Mouse (Mus musculus) lung, embryonic 16.5 days (tissue): Measurements from ENCODE around the gene Lyz1. TPM values are rescaled to one million over a fixed set of nuclear protein-coding genes. Genes with fewer than 3 reads are reported as not detected.
"Not testable (repeated sequence)": the region's sequence is repeated elsewhere in the genome, so short reads cannot be mapped to it uniquely, and the experiment has no call there.

Experiments used
- ATAC-seq: fragments of 200-750 bp; cut with Nextera tagmentation; 2 replicates; pipeline ENCODE4 v1.8.0; 2017; ENCODE audit warnings: low read depth, mild to moderate bottlenecking, moderate library complexity
- H3K27ac ChIP-seq: fragments of 300-500 bp; sonication (generic); 2 replicates; pipeline ENCODE4 v1.5.1; 2014; ENCODE audit warnings: mild to moderate bottlenecking, control low read depth, low read length
- H3K27me3 ChIP-seq: fragments of 300-500 bp; sonication (generic); 2 replicates; pipeline ENCODE4 v1.6.1; 2014; ENCODE audit warnings: low read depth, low read length, mixed read lengths; ENCODE audit not compliant: control insufficient read depth, insufficient read depth
- H3K36me3 ChIP-seq: fragments of 300-500 bp; sonication (generic); 2 replicates; pipeline ENCODE4 v1.6.1; 2014; ENCODE audit warnings: low read length; ENCODE audit not compliant: control insufficient read depth, insufficient read depth
- H3K4me1 ChIP-seq: fragments of 300-500 bp; sonication (generic); replicated peaks from 2 replicates; pipeline ENCODE4 v1.6.1; 2014; ENCODE audit warnings: low read length, mixed read lengths; ENCODE audit not compliant: control insufficient read depth, insufficient read depth
- H3K4me2 ChIP-seq: fragments of 300-500 bp; sonication (generic); 2 replicates; pipeline ENCODE4 v1.6.1; 2014; ENCODE audit warnings: low read depth, low read length, control low read depth
- H3K4me3 ChIP-seq: fragments of 300-500 bp; sonication (generic); 2 replicates; pipeline ENCODE4 v1.5.1; 2014; ENCODE audit warnings: mild to moderate bottlenecking, low read length, control low read depth
- H3K9ac ChIP-seq: fragments of 300-500 bp; sonication (generic); 2 replicates; pipeline ENCODE4 v1.6.1; 2014; ENCODE audit warnings: low read length, control low read depth
- H3K9me3 ChIP-seq: fragments of 300-500 bp; sonication (generic); 2 replicates; pipeline ENCODE4 v1.6.1; 2016; ENCODE audit warnings: low read length; ENCODE audit not compliant: control insufficient read depth
- WGBS: fragments of 180-500 bp; shearing (Covaris S2); extraction: QIAGEN DNeasy Blood & Tissue Kit; methylation state at CpG from one replicate; pipeline ENCODE4 v1.1.7; 2014; 5-methylcytosine and 5-hydroxymethylcytosine counted together
- polyA plus RNA-seq: library from polyadenylated mRNA; unstranded; fragments of >200 nt; fragmentation: Nextera tagmentation; extraction: Ambion mirVana; gene quantifications from 2 replicates; pipeline ENCODE4 v1.2.1, GENCODE M21; 2015

The Lyz1 gene
- polyA plus RNA-seq, 1 experiment from 2014 or later: 2.5 TPM

DNA sequence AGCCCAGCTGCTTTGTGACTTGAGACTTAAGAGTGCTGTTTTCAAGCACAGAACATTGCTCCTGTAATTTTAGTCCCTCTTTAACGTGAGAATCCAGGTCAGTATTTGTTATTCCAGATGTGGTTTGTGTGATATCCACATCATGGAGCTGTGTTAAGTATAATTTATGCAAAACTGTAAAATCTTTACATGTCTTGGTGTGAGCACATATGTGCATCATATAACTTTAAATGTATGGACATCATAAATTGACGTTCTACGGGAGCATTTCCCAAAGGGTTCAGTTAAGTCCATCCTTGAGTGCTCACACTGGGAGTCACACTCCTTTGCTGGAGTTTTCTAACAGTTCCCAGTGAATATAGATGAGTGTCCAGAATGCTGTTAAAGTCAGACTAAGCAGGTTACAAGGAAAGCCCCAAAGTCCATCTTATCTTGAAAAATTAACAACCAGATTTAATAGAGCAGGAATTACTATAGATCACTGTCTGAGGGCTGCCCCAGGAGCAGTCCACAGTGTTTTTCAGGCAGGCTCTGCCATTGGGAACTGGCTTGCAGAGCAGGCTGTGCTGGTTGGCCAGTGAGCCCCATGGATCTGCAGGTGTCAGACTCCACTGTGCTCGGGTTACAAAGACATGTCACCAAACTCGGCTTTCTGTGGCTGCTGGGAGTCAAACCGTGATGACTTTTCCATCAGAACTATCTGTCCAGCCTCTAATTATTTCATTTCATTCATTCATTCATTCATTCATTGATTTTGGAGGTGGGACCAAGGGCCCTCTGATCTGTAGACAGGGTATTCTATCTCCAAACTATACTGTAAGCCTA is 2.4 kb downstream of the Lyz1 start:
- ATAC-seq: no peak
- H3K36me3 ChIP-seq: no peaks in the 10 kb centered on the region
- no peak overlapping the region for H3K27ac ChIP-seq
- H3K4me2 ChIP-seq: no peak overlapping the region
- WGBS: 42% methylated on average over 6 of the region's 6 CpGs
- H3K4me3 ChIP-seq: no peak overlapping the region
- H3K9ac ChIP-seq: no peak overlapping the region
- H3K9me3 ChIP-seq: no peaks in the 10 kb centered on the region
- no peaks in the 10 kb centered on the region for H3K27me3 ChIP-seq
- no peaks in the 10 kb centered on the region for H3K4me1 ChIP-seq

- not testable (repeated sequence) for ATAC-seq, H3K27me3 ChIP-seq, H3K4me2 ChIP-seq, H3K9ac ChIP-seq, H3K36me3 ChIP-seq, H3K4me3 ChIP-seq, H3K9me3 ChIP-seq, H3K4me1 ChIP-seq, H3K27ac ChIP-seq
- 61% methylated on average over 5 of the region's 5 CpGs for WGBS
These were observed 3.6 kb downstream of the Lyz1 start for GRCm38 (mm10) chr10:117289034-117289505.

DNA sequence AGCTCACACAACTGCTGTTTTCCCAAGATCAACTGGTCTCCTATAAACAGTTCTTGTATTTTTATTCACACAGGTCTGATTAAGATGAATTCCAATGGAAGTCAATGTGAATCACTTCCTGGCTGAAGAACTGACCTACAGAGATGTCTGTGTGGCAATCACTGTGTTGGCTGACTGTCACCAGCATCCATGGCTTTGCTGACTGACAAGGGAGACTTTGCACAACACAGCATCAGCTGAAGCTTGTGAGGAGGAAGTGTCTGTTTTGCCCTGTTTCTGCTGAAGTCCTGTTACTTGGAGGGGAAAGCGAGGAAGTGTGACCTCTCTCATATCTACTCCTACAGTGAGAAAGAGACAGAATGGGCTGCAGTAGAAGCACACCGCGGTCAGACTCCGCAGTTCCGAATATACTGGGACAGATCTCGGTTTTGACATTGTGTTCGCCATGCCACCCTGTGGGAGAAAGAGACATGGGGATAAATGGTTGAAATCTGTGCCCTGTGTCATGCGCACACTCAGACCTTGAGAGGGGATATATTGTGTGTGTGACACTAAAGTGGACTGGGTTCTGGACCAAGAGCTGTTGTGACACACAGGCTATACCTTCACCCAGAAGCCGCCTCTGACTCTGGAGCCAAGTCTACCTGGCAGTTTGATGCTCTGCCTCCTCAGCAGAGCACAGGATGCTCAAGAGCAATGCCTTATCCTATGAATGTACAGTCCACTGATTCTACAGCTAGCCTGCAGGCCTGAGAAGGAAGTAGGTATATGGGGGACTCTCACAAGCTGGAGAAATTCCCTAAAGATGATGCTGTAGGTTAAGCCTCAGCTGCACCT is 4.3 kb downstream of the Lyz1 start:
- no peaks in the 10 kb centered on the region for H3K36me3 ChIP-seq
- 89% methylated on average over 9 of the region's 9 CpGs for whole genome bisulfite sequencing

DNA sequence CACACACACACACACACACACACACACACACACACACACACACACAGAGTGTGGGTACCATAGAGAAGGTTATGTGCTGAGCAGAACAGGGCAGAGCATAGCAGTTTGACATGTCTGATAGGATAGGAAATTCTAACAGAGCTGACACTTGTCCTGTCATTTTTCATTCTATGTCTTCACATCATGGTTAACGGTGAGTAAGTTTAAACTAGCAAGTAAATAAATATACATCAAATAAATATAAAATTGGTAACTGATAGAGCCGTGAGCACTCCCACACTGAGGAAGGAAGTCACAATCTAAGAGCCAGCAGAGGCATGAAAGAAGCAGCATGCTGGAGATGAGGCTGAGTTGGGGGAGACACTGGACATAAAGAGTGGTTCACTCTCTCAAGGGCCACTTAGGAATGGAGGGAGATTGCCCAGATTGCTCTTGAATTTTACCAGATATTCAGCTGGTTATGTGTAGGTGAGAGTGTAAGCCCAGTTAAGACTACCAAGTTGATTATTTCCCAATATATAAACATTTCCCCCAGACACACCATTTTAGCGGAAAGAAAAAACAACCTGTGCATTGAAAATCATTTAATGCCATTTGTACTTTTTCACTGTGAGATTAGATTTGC is 5.3 kb downstream of the Lyz1 start:
- no peak for ATAC-seq
- H3K9me3 ChIP-seq: no peaks in the 10 kb centered on the region
- no peaks in the 10 kb centered on the region for H3K27me3 ChIP-seq
- H3K4me1 ChIP-seq: no peaks in the 10 kb centered on the region
- no peak overlapping the region for H3K4me2 ChIP-seq
- WGBS: 53% methylated on average over 3 of the region's 3 CpGs
- H3K9ac ChIP-seq: no peak overlapping the region
- no peak overlapping the region for H3K27ac ChIP-seq
- no peaks in the 10 kb centered on the region for H3K36me3 ChIP-seq
- H3K4me3 ChIP-seq: no peak overlapping the region

More for the DNA sequence above, 4.3 kb downstream of the Lyz1 start:
- H3K27me3 ChIP-seq: no peaks in the 10 kb centered on the region
- H3K4me2 ChIP-seq: no peak overlapping the region
- no peak overlapping the region for H3K4me3 ChIP-seq
- H3K4me1 ChIP-seq: no peaks in the 10 kb centered on the region
- ATAC-seq: no peak
- H3K9ac ChIP-seq: no peak overlapping the region
- H3K9me3 ChIP-seq: no peaks in the 10 kb centered on the region
- no peak overlapping the region for H3K27ac ChIP-seq

GRCm38 (mm10) chr10:117286366-117286970 is 6.2 kb downstream of the Lyz1 start:
- Histone ChIP-seq H3K36me3 (no peaks in the 10 kb centered on the region), H3K27ac (no peak overlapping the region), H3K9ac (no peak overlapping the region), H3K4me1 (no peaks in the 10 kb centered on the region), H3K4me3 (no peak overlapping the region), H3K9me3 (no peaks in the 10 kb centered on the region), H3K4me2 (no peak overlapping the region), H3K27me3 (no peaks in the 10 kb centered on the region)
- ATAC-seq: no peak
- 75% methylated on average over 6 of the region's 6 CpGs for WGBS

DNA sequence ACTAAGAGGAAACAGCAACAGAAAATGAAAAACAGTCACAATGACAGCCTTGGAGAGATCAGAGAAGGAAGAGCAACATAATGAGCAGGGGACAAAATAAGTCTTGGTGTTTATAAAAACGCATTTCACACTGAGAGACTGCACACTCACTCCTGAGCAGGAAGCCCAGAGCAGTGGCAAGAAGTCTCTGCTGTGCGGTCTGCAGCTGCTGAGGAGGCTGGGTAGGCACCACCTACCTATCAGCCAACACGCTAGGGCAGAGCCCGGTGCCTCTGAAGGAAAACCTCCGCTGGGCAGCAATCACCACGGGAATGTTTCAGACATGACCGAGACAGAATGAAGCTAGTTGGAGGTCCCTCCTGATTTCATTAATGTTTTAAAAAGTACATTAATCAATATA is 7.1 kb downstream of the Lyz1 start:
- H3K4me2 ChIP-seq, H3K36me3 ChIP-seq, H3K27ac ChIP-seq, H3K9me3 ChIP-seq, H3K4me3 ChIP-seq, ATAC-seq, H3K9ac ChIP-seq, H3K4me1 ChIP-seq, H3K27me3 ChIP-seq: not testable (repeated sequence)
- 53% methylated on average over 3 of the region's 7 CpGs for WGBS

DNA sequence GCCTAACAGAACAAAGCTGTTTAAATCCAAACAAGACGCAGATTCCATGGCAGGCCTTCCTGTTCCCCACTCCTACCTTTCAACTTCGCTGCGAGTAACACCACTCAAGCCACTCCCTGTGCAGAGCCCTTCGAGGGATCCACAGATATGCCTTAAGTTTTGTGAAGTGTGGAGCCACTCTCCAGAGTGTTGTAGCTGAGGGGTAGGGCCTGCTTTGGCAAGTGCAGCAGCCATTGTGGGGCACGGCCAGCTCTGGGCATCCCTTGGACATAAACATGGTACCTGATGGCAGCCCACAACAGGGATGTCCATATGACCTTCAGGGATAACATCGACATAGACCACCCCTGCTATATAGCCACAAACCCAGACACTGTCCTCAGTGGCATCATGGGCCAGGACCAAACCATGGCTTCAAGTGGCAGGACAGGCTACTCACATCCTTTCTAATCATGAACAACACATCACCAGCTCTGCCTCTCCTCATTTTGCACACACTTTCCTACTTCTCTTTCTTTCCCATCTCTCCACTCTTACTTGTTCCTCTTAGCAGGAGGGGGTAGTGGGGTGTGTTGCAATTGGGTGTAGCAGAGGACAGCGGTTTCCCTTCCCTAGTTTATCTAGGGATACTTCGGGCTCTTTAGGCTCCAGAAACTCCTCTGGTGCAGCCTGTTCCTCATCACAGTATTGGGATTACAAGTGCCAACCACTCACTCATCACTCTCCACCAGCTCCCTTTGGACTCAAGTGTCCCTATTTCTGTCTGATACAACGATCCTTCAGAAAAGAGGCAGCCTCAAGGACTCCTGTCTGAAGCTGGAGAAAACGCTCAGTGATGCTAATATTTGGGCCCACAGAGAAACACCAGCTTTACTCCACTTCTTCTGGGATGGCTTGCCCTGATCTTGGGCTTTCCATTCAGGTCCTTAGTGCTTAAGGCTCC is 7.8 kb downstream of the Lyz1 start:
- 68% methylated on average over 10 of the region's 10 CpGs for WGBS
- Histone ChIP-seq H3K27ac (no peak overlapping the region), H3K9ac (no peak overlapping the region), H3K4me1 (no peaks in the 10 kb centered on the region), H3K4me2 (no peak overlapping the region), H3K27me3 (no peaks in the 10 kb centered on the region), H3K4me3 (no peak overlapping the region), H3K9me3 (no peaks in the 10 kb centered on the region), H3K36me3 (no peaks in the 10 kb centered on the region)
- no peak for ATAC-seq

DNA sequence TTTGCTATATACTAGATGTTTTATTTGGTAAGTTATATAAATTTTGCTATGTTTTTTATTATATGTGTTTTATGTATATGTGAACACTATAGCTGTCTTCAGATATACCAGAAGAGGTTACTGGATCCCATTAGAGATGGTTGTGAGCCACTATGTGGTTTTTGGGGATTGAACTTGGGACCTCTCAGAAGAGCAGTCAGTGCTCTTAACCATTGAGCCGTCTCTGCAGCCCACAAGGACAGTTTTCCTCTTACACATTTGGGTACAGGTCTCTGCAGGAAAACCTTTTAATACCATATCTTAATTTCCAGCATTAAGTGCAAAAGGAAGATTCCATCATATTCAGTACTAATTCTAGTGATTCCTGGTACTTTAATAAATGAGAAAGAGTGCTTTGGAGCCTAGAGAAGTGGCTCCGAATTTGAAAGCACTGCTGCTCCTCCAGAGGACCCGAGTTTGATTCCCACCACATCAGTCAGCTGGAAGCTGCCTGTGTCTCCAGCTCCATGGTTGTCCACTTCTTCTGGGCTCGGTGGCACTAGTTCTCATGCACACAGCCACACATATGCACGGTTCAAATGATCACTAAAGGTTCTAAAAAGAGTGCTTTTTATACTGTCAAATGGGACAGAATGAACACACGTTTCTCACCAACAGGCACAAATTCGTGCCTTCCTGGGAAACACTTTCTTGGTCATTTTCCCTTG is 8.6 kb downstream of the Lyz1 start:
- Histone ChIP-seq H3K9ac (no peak overlapping the region), H3K27ac (no peak overlapping the region), H3K4me1 (no peaks in the 10 kb centered on the region), H3K36me3 (no peaks in the 10 kb centered on the region), H3K4me2 (no peak overlapping the region), H3K27me3 (no peaks in the 10 kb centered on the region), H3K9me3 (no peaks in the 10 kb centered on the region), H3K4me3 (no peak overlapping the region)
- 73% methylated on average over 7 of the region's 7 CpGs for WGBS
- ATAC-seq: no peak
